Mouse (Mus musculus) liver, adult 2 months (tissue): ENCODE measurements around the gene Slc13a4.

ENCODE experiments used
- CTCF ChIP-seq: fragments of 200-500 bp; IDR thresholded peaks from 2 replicates; pipeline ENCODE4 v1.5.1; 2011; ENCODE audit warnings: low read depth, low read length, control low read depth
- POLR2A ChIP-seq: fragments of 200-500 bp; IDR thresholded peaks from 2 replicates; pipeline ENCODE4 v1.6.1; 2011; ENCODE audit warnings: low read length, control low read depth; ENCODE audit not compliant: insufficient read depth; ENCODE audit errors: extremely low read depth

- TF ChIP-seq POLR2A (no peak), CTCF (no peak)
Observed at GRCm38 (mm10) chr6:35298323-35298722, 9.6 kb downstream of the Slc13a4 start.
